Comparison of ENCODE assay signal across 14 mouse cellular contexts in genomic region chr6:135796911-135797310, GRCm38 (mm10).
"Had no signal": no experiment of that assay in that cellular context is flagged by ENCODE, and none has a peak within 500 bp of the region (broad histone marks: within the 10 kb centered on the region; RNA-seq: fewer than 3 reads in every experiment).

No protein-coding gene starts in this region.

- ATAC-seq: liver, embryonic 12.5 days had no signal

- H3K36me3 ChIP-seq: kidney, embryonic 15.5 days; limb, embryonic 15.5 days; liver, embryonic 12.5 days; midbrain, embryonic 10.5 days; neural tube, embryonic 12.5 days had no signal

- H3K27ac ChIP-seq: limb, embryonic 15.5 days; liver, embryonic 12.5 days; midbrain, embryonic 10.5 days; neural tube, embryonic 12.5 days had no signal

- H3K27me3 ChIP-seq: kidney, embryonic 15.5 days; limb, embryonic 15.5 days; liver, embryonic 12.5 days; neural tube, embryonic 12.5 days had no signal

- H3K9ac ChIP-seq: kidney, embryonic 15.5 days; limb, embryonic 15.5 days; liver, embryonic 12.5 days; lung, embryonic 14.5 days; neural tube, embryonic 12.5 days had no signal

- DNase-seq: kidney, adult 2 months; kidney, postnatal 14 days; layer of hippocampus, postnatal 36 days; lung, embryonic 14.5 days; lung, postnatal 10 days; lung, postnatal 4 days; midbrain, embryonic 14.5 days; thymus, adult 18-20 months; thymus, postnatal 14 days had no signal

- H3K9me3 ChIP-seq: kidney, embryonic 15.5 days; limb, embryonic 15.5 days; liver, embryonic 12.5 days; midbrain, embryonic 10.5 days; neural tube, embryonic 12.5 days had no signal

- H3K4me2 ChIP-seq: kidney, embryonic 15.5 days; limb, embryonic 15.5 days; liver, embryonic 12.5 days; lung, embryonic 14.5 days; neural tube, embryonic 12.5 days had no signal

- H3K4me3 ChIP-seq: kidney, embryonic 15.5 days; limb, embryonic 15.5 days; liver, embryonic 12.5 days; midbrain, embryonic 10.5 days; neural tube, embryonic 12.5 days had no signal

- H3K4me1 ChIP-seq: limb, embryonic 15.5 days; liver, embryonic 12.5 days; midbrain, embryonic 10.5 days; neural tube, embryonic 12.5 days had no signal
